Mouse (Mus musculus) spleen, adult 2 months (tissue): ENCODE results near the gene Pde11a.

Source experiments
- CTCF ChIP-seq: fragments of 200-500 bp; IDR thresholded peaks from 2 replicates; pipeline ENCODE4 v1.5.1; 2011; ENCODE audit warnings: mild to moderate bottlenecking, inconsistent platforms; ENCODE audit not compliant: insufficient read depth, insufficient read length, insufficient replicate concordance; ENCODE audit errors: extremely low read depth
- POLR2A ChIP-seq: fragments of 200-500 bp; IDR thresholded peaks from 2 replicates; pipeline ENCODE4 v1.6.1; 2011; ENCODE audit warnings: low read depth, low read length, inconsistent platforms

GRCm38 (mm10) chr2:76001392-76001791, 337.2 kb downstream of the Pde11a start:
- TF ChIP-seq POLR2A (no peak), CTCF (peak; percentile 66; the same call in 1 of the 2 replicates)
